Mouse (Mus musculus): ENCODE results near the gene Arhgap10.

DNA sequence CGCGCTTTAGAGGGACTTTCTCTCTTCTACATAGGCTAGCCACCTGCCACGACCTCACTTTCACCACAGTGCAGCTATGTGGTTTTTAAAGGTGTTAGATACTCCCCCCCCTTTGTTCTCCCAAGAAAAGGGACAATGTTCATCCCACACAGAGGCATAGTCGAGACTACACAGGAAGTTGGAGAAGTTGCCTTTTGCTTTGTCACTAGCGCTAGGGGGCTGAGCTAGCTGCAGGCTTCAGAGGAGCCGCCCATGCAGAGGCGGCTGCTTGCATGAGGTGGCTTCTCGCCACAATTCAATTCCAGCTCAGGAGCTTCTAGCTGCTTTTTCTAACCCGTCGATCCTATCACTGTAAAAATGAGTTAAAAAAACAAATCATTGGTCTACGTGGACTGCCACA, 225.1 kb downstream of the Arhgap10 start:
- TF ChIP-seq CTCF (IDR thresholded peaks at IDR 0.05; ENCODE audit: low read depth, low read length) (no peak), POLR2A (IDR thresholded peaks at IDR 0.05; ENCODE audit: borderline replicate concordance, low read depth, low read length) (no peak)
